Mouse (Mus musculus): ENCODE data around the gene Nbea. TPM values are rescaled to one million over a fixed set of nuclear protein-coding genes. Genes with fewer than 3 reads are reported as not detected.

The Nbea gene
- polyA plus RNA-seq, 1 experiment from 2014 or later = 24.0 TPM

DNA sequence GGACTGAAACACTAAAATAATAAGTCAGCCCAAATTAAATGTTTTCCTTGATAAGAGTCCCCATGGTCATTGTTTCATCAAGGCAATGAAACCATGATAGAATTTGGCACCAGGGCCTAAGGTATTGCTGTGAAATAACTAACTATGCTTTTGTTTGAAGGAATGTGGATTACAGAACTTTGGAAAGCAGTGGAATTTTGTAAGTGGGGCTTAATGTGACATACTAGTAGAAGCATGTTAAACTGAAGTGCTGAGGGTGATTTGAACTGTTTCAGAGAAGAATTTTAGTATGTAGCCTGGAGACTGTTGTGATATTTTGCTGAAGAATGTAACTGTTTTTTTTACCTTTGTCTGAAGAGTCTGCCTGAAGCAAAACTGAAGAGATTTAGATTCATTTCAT lies 66.9 kb downstream of the Nbea start:
- Histone ChIP-seq H3K36me3 (peaks cover 8% of the 10 kb centered on the region), H3K4me1 (no peaks in the 10 kb centered on the region), H3K9ac (no peak overlapping the region), H3K27me3 (no peaks in the 10 kb centered on the region), H3K4me2 (no peak overlapping the region), H3K4me3 (no peak overlapping the region), H3K9me3 (no peaks in the 10 kb centered on the region), H3K27ac (no peak overlapping the region)
- ATAC-seq (ENCODE audit: insufficient number of reproducible peaks, insufficient read depth, low FRiP score, low TSS enrichment, low read depth) = no peak

DNA sequence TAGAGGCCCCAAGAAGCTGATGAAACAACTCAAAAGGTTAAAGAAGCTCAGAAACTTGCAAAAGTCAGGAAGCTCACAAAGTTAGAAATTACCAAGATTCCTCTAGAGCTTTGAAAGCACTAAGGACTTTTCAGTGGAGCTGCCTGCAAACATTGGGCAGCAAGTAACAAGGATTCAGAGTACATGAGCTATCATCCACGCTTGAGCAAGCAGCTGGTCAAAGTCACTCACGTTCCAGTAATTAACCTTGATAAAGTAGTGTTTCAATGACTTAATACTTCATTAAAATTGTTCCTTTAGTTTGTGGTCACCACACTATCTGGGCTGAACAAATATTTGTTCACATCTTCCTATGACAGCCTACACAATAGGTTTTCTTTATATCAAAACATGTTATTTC lies 75.4 kb downstream of the Nbea start:
- no peak for ATAC-seq (ENCODE audit: insufficient number of reproducible peaks, insufficient read depth, low FRiP score, low TSS enrichment, low read depth)
- H3K9ac ChIP-seq = no peak overlapping the region
- H3K27ac ChIP-seq = no peak overlapping the region
- H3K36me3 ChIP-seq = no peaks in the 10 kb centered on the region
- H3K4me3 ChIP-seq = no peak overlapping the region
- H3K4me1 ChIP-seq = no peaks in the 10 kb centered on the region
- no peaks in the 10 kb centered on the region for H3K9me3 ChIP-seq
- H3K4me2 ChIP-seq = no peak overlapping the region
- no peaks in the 10 kb centered on the region for H3K27me3 ChIP-seq
- 81% methylated on average over 2 of the region's 2 CpGs for WGBS

DNA sequence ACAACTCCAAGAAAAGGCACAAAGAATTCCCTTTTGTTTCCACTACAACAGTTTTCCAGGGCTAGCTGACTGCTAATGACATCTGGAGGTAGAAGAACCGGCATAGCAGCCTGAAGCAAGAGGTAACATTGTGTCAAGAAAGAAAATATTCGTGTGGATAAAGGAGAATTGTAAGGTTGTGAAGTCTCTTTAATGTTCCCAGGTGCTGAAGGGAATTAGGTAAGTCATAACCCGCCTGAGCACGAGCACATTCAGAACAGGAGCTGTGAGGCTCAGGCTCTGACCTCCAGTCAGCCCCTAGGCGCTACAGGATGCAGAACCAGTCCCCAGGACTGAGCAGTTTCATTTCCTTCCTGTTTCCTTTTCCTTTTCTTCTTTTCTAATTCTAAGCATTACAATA lies 86.4 kb downstream of the Nbea start:
- no peak overlapping the region for H3K9ac ChIP-seq
- no peaks in the 10 kb centered on the region for H3K27me3 ChIP-seq
- H3K27ac ChIP-seq = peak overlapping the region; percentile 28
- ATAC-seq (ENCODE audit: insufficient number of reproducible peaks, insufficient read depth, low FRiP score, low TSS enrichment, low read depth) = no peak
- 17% methylated on average over 5 of the region's 5 CpGs for WGBS
- no peaks in the 10 kb centered on the region for H3K36me3 ChIP-seq
- no peaks in the 10 kb centered on the region for H3K9me3 ChIP-seq
- peaks cover 7% of the 10 kb centered on the region for H3K4me1 ChIP-seq
- no peak overlapping the region for H3K4me2 ChIP-seq
- H3K4me3 ChIP-seq = no peak overlapping the region

DNA sequence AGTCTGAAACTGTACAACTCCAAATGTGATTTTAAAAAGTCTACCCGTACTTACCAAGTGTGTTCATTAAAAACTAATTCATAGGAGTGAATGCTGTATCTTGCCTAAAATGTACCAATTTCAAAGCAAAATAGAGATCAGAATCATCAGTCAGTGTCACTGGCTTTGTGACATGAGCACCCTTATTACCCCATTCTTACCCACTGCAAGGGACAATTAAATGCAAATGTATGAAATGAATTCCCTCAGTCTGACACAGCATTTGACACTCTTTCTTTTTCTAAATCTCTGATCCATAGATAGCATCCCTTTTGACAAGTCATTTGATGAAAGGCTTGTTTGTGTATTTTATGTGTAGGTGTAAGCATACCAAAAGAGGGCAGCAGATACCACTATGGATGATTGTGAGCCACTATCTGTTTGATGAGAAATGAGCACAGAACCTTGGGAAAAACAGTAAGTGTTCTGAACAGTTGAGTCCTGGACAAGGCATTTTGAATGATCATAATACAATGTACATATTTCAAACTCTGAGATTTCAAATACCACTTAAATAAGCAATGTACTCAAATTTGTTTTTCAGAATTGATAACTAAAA lies 104.4 kb downstream of the Nbea start:
- Histone ChIP-seq H3K36me3 (peaks cover 3% of the 10 kb centered on the region; the same call in 1 of the 2 replicates), H3K4me3 (no peak overlapping the region), H3K27me3 (no peaks in the 10 kb centered on the region), H3K4me2 (no peak overlapping the region), H3K9ac (no peak overlapping the region), H3K27ac (no peak overlapping the region), H3K9me3 (no peaks in the 10 kb centered on the region), H3K4me1 (no peaks in the 10 kb centered on the region)
- ATAC-seq (ENCODE audit: insufficient number of reproducible peaks, insufficient read depth, low FRiP score, low TSS enrichment, low read depth) = no peak
- WGBS = 88% methylated on average over 1 of the region's 1 CpGs

DNA sequence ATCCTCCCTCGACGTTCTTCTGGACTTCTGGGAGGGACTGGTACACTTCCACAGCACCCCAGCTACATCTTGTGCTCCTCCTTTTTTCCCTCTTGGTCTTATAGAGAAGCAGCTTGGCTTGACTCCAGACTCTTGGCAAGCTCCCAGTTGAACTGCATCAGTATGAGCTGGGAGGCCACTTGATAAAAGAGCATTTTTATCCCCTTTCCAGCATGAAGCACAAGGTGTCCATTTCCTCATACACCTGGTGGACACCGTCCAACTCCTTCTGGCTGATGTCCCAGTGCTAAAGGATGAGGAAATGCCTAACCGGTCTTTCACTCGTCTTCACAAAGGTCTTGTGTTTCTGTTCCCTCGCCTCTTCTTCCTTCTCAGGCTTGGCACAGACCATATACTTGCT lies 115.7 kb downstream of the Nbea start:
- Histone ChIP-seq H3K9me3 (no peaks in the 10 kb centered on the region), H3K9ac (no peak overlapping the region), H3K4me2 (no peak overlapping the region), H3K36me3 (peaks cover 12% of the 10 kb centered on the region), H3K27me3 (no peaks in the 10 kb centered on the region), H3K4me3 (no peak overlapping the region), H3K27ac (0 out of 2 replicates have a peak overlapping the region, but pooled peaks have one; percentile 1), H3K4me1 (peaks cover 3% of the 10 kb centered on the region; the same call in 1 of the 2 replicates)
- WGBS = 71% methylated on average over 6 of the region's 6 CpGs
- no peak for ATAC-seq (ENCODE audit: insufficient number of reproducible peaks, insufficient read depth, low FRiP score, low TSS enrichment, low read depth)

DNA sequence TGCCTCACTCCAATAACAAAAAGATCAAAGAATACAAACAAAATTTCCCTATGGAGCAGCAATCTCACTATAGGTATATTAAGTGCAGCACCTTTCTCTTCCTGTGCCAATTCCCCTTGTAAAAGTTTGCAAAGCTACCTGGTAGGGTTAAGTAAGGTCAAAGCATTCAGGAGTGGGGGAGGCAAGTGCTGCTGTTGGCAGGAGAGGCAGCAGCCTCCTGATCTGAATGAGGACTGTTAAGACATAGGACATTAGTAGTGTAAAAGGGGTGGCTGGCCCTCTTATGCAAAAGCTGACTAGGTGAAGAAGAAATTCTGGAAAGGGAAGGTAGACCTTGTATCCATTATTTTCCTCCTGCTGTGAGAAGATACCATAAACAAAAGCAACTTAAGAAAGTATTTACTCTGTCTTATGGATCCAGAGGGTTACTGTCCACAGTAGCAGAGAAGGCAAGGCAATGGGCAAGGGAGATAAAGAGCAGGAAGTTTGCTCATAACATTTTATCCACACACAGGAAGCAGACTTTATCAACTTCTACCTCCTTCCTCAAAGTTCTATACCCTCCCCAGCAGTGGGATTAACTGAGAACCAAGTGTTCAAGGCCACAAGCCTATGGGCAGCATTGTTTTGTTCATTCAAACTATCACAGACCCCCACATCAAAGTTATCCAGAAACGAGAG lies 117.0 kb downstream of the Nbea start:
- H3K27me3 ChIP-seq = no peaks in the 10 kb centered on the region

DNA sequence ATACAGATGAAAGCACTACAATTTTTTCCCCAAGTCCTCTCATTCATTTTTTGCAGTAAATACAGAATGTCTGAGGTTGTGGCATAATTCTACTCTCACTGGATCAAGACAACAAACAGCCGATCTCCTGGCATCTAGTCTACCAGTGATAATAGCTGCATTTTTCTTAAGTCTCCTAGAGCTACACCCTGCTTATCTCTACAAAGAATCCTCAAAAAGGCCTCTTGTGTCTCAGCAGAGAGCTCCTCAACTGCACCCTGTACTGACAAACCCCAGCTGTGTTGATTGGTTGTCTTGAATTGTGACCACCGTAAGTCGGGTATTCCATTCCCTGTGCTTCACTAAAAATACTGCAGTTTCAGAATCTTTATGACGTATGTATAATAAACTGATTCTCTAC lies 118.3 kb downstream of the Nbea start:
- no peak for ATAC-seq (ENCODE audit: insufficient number of reproducible peaks, insufficient read depth, low FRiP score, low TSS enrichment, low read depth)
- Histone ChIP-seq H3K4me3 (no peak overlapping the region), H3K4me1 (peaks cover 3% of the 10 kb centered on the region; the same call in 1 of the 2 replicates), H3K27ac (no peak overlapping the region), H3K9ac (no peak overlapping the region), H3K9me3 (no peaks in the 10 kb centered on the region), H3K4me2 (no peak overlapping the region), H3K27me3 (no peaks in the 10 kb centered on the region), H3K36me3 (peaks cover 12% of the 10 kb centered on the region)
- 86% methylated on average over 4 of the region's 4 CpGs for WGBS

More for the DNA sequence above, 117.0 kb downstream of the Nbea start:
- no peak overlapping the region for H3K4me3 ChIP-seq
- H3K36me3 ChIP-seq = peaks cover 12% of the 10 kb centered on the region
- WGBS = 84% methylated on average over 1 of the region's 1 CpGs
- no peak overlapping the region for H3K4me2 ChIP-seq
- no peak overlapping the region for H3K9ac ChIP-seq
- H3K4me1 ChIP-seq = peaks cover 3% of the 10 kb centered on the region; the same call in 1 of the 2 replicates
- no peak for ATAC-seq (ENCODE audit: insufficient number of reproducible peaks, insufficient read depth, low FRiP score, low TSS enrichment, low read depth)
- no peak overlapping the region for H3K27ac ChIP-seq
- H3K9me3 ChIP-seq = no peaks in the 10 kb centered on the region

DNA sequence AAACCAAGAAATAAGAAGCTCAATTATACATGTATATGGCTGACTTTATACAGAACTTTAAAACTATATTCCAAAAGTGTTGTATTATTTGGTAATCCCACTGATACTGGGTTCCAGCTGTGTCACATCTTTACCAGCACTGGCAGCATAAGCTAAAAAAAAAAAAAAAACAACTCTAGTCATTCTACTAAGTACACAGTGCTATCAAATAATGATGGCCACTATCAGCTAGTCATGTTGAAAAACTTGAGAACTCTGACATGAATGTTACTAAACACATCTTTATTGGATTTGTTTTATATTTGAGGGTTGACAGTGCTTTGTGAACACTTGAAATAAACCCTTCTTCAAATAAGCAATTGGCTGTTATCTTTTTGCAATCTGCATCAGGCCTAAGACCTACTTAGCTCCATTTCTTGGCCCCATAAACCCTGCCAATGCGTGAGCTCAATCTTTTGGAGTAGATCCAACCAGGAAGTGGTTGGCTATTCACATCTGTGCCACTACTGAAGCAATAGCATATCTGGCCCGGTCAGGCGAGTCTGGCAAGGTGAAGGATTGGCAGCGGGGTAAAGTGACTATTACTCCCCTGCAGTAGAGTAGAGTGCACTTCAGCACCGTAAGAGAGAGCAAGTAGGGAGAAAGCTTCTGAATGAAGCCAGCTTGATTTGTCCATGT lies 137.7 kb downstream of the Nbea start:
- ATAC-seq (ENCODE audit: insufficient number of reproducible peaks, insufficient read depth, low FRiP score, low TSS enrichment, low read depth) = no peak
- H3K4me3 ChIP-seq = no peak overlapping the region
- 80% methylated on average over 5 of the region's 5 CpGs for WGBS
- no peak overlapping the region for H3K27ac ChIP-seq
- H3K4me1 ChIP-seq = no peaks in the 10 kb centered on the region
- no peak overlapping the region for H3K4me2 ChIP-seq
- H3K9ac ChIP-seq = no peak overlapping the region
- H3K27me3 ChIP-seq = no peaks in the 10 kb centered on the region
- no peaks in the 10 kb centered on the region for H3K9me3 ChIP-seq
- 0 out of 2 replicates have a peak, but pooled peaks cover 9% of the 10 kb centered on the region for H3K36me3 ChIP-seq

DNA sequence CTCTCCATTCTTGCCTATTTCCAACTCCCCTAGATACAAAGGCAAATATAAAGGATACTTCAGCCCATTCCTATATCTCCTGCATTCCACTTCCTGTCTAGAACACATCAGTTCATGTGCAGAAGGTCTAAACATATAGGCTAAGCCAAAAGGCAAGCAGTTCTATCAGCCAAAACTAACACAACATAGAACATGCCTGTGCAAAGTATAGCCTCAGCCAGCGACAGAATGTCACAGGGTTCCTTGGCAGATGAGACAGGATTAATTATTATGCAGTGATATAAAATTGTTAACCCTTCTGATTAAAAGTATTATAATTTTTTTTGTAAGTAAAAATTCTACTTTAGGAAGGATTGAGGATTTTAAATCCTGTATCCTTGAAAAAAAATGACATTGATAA lies 140.4 kb downstream of the Nbea start:
- Histone ChIP-seq H3K4me3 (no peak overlapping the region), H3K4me1 (no peaks in the 10 kb centered on the region), H3K36me3 (0 out of 2 replicates have a peak, but pooled peaks cover 9% of the 10 kb centered on the region), H3K27ac (no peak overlapping the region), H3K27me3 (no peaks in the 10 kb centered on the region), H3K9ac (no peak overlapping the region), H3K4me2 (no peak overlapping the region), H3K9me3 (no peaks in the 10 kb centered on the region)
- WGBS = 89% methylated on average over 1 of the region's 1 CpGs
- ATAC-seq (ENCODE audit: insufficient number of reproducible peaks, insufficient read depth, low FRiP score, low TSS enrichment, low read depth) = no peak

DNA sequence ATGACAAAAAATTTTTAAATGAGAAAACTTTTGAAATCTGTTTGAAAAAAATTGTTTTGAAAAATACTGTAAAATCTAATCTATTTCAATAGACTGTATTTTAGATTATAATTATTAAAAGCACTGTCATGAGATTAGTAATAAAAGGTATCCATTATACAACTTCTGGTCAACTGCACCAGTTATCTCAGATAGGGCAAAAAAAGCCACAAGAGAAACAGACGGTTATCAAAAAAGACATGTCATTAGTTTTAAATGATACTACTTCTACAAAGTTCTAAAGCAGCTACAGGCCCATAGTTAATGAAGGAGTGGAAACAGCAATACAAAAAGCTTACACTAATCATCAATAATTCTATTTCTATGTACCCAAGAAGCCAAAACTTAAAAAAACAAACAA lies 144.0 kb downstream of the Nbea start:
- Histone ChIP-seq H3K9ac (no peak overlapping the region), H3K27ac (no peak overlapping the region), H3K4me1 (no peaks in the 10 kb centered on the region), H3K4me3 (no peak overlapping the region), H3K27me3 (no peaks in the 10 kb centered on the region), H3K9me3 (no peaks in the 10 kb centered on the region), H3K4me2 (no peak overlapping the region), H3K36me3 (0 out of 2 replicates have a peak, but pooled peaks cover 3% of the 10 kb centered on the region)
- 88% methylated on average over 1 of the region's 1 CpGs for WGBS
- no peak for ATAC-seq (ENCODE audit: insufficient number of reproducible peaks, insufficient read depth, low FRiP score, low TSS enrichment, low read depth)

DNA sequence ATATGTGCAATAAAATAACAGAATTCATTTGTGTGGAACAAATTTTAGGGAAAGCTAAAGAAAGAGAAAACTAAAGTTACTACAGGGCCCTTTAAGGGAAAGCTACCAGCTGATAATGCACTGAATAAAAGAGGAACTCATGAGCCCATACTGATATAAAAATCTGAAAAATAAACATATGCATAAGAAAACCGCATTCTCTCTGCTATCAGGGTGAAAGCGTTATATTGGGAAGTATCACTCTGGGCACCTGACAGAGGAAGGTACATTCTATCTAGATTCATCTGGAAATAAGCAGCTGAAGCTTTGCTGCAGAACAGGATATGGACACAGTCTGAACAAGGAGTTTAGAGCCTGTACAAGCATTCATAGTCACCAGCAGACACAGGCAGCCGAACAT lies 148.9 kb downstream of the Nbea start:
- no peaks in the 10 kb centered on the region for H3K27me3 ChIP-seq
- no peak overlapping the region for H3K27ac ChIP-seq
- no peaks in the 10 kb centered on the region for H3K9me3 ChIP-seq
- ATAC-seq (ENCODE audit: insufficient number of reproducible peaks, insufficient read depth, low FRiP score, low TSS enrichment, low read depth) = no peak
- H3K9ac ChIP-seq = no peak overlapping the region
- 90% methylated on average over 3 of the region's 3 CpGs for WGBS
- peaks cover 9% of the 10 kb centered on the region for H3K36me3 ChIP-seq
- no peak overlapping the region for H3K4me3 ChIP-seq
- no peak overlapping the region for H3K4me2 ChIP-seq
- no peaks in the 10 kb centered on the region for H3K4me1 ChIP-seq

DNA sequence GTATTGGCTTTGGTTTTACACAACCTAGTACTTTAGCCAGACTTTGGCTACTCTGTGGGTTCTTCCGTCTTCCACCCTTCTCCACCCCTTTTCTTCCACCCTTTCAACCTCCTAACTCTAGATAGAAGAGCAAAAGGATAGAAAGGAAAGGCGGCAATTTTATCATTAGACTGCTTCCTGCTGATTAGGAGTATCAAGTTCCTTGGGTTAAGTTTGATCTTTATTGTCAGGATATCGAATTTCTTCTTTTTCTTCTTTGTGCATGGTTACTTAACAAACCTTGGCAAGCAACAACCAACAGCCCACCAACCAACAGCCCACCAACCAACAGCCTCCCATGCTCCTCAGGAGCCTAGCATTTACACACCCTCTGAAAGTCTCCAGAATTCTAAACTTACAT lies 165.0 kb downstream of the Nbea start:
- Histone ChIP-seq H3K4me1 (no peaks in the 10 kb centered on the region), H3K4me3 (no peak overlapping the region), H3K27ac (no peak overlapping the region), H3K4me2 (no peak overlapping the region), H3K9me3 (no peaks in the 10 kb centered on the region), H3K36me3 (peaks cover 17% of the 10 kb centered on the region), H3K27me3 (no peaks in the 10 kb centered on the region), H3K9ac (no peak overlapping the region)
- ATAC-seq (ENCODE audit: insufficient number of reproducible peaks, insufficient read depth, low FRiP score, low TSS enrichment, low read depth) = no peak
- 75% methylated on average over 3 of the region's 3 CpGs for whole genome bisulfite sequencing
